Mouse (Mus musculus) spleen, postnatal 36 days (tissue): ENCODE measurements at regions not wholly inside any gene's neighbourhood (a gene's known extent, or its start where the extent isn't known, plus 50 kb on each side); places are given as distances from the start of the nearest gene placed in this dataset.

Experiments used
- DNase-seq, 2 experiments: peaks; one replicate each; pipeline ENCODE4 v3.0.0; 2022; ENCODE audit warnings: low spot score in 2 of 2, mixed read lengths in 1 of 2

GRCm38 (mm10) chr16:57823329-57823728 is 68.8 kb upstream of the Col8a1 start:
- DNase-seq = no peak

GRCm38 (mm10) chr16:57845416-57845815 is 90.9 kb upstream of the Col8a1 start:
- DNase-seq = no peak

- no peak for DNase-seq
These were observed 91.8 kb upstream of the Col8a1 start for GRCm38 (mm10) chr16:57846386-57846785.

- no peak for DNase-seq
These were observed 97.3 kb upstream of the Col8a1 start for GRCm38 (mm10) chr16:57851854-57852253.

- no peak for DNase-seq
These were observed 98.4 kb upstream of the Col8a1 start for GRCm38 (mm10) chr16:57852838-57853460.

- no peak for DNase-seq
These were observed 99.2 kb upstream of the Col8a1 start for GRCm38 (mm10) chr16:57853751-57854150.

GRCm38 (mm10) chr16:57857071-57857470 is 102.5 kb upstream of the Col8a1 start:
- DNase-seq = no peak

GRCm38 (mm10) chr16:57858151-57858764 is 103.7 kb upstream of the Col8a1 start:
- no peak for DNase-seq

- no peak for DNase-seq
These were observed 104.2 kb upstream of the Col8a1 start for GRCm38 (mm10) chr16:57858765-57859201.

- DNase-seq = no peak
These were observed 108.8 kb upstream of the Col8a1 start for GRCm38 (mm10) chr16:57863206-57863860.

- no peak for DNase-seq
These were observed 122.3 kb upstream of the Col8a1 start for GRCm38 (mm10) chr16:57876857-57877256.

GRCm38 (mm10) chr16:57881575-57882094 is 127.1 kb upstream of the Col8a1 start:
- no peak for DNase-seq

- DNase-seq = no peak
These were observed 133.6 kb upstream of the Col8a1 start for GRCm38 (mm10) chr16:57888138-57888537.

GRCm38 (mm10) chr16:57888553-57888952 is 134.0 kb upstream of the Col8a1 start:
- no peak for DNase-seq

- no peak for DNase-seq
These were observed 135.6 kb upstream of the Col8a1 start for GRCm38 (mm10) chr16:57890135-57890534.

- DNase-seq = no peak
These were observed 138.6 kb upstream of the Col8a1 start for GRCm38 (mm10) chr16:57893111-57893510.

GRCm38 (mm10) chr16:57893698-57894352 is 139.3 kb upstream of the Col8a1 start:
- no peak for DNase-seq

GRCm38 (mm10) chr16:57901006-57901405 is 146.5 kb upstream of the Col8a1 start:
- no peak for DNase-seq

GRCm38 (mm10) chr16:57902498-57902897 is 148.0 kb upstream of the Col8a1 start:
- DNase-seq = no peak

GRCm38 (mm10) chr16:57912001-57912400 is 157.5 kb upstream of the Col8a1 start:
- no peak for DNase-seq

- DNase-seq = no peak
These were observed 160.0 kb upstream of the Col8a1 start for GRCm38 (mm10) chr16:57914506-57914905.

GRCm38 (mm10) chr16:57915451-57915850 is 160.9 kb upstream of the Col8a1 start:
- no peak for DNase-seq
